Mouse (Mus musculus) testis, adult 2 months (tissue): Measurements from ENCODE around the gene Ccdc77.

ENCODE experiments used
- CTCF ChIP-seq: fragments of 200-500 bp; IDR thresholded peaks from 2 replicates; pipeline ENCODE4 v1.5.1; 2012; ENCODE audit warnings: low read depth, mild to moderate bottlenecking, inconsistent platforms, low read length, moderate library complexity; ENCODE audit not compliant: control insufficient read depth, insufficient read depth, insufficient replicate concordance
- POLR2A ChIP-seq: fragments of 200-500 bp; IDR thresholded peaks from 2 replicates; pipeline ENCODE4 v1.6.1; 2012; ENCODE audit warnings: low read depth, mild to moderate bottlenecking, inconsistent platforms, low read length, moderate library complexity; ENCODE audit not compliant: control insufficient read depth

DNA sequence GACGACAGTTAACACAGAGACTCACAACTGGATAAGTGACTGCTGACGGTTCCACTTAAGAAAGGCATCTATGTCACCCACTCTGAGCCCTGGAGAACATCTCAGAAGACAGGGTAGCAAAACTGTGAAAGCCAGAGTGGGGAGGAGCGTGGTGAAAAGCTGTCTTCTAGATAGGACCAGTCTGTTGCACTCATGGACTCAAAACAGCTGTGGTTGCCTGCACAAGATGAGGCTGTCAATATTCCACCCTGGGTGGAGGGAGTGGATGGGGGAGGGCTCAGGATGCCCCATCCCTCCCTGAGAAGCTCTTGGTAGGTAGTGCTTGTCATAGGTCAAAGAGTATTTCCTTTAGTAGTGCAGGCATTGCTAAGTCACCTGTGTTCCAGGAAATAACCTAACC, 54.4 kb downstream of the Ccdc77 start:
- TF ChIP-seq CTCF = no peak
- TF ChIP-seq POLR2A = no peak
